Mouse (Mus musculus) midbrain, embryonic 15.5 days (tissue): Measurements from ENCODE around the gene Rorc. TPM values are rescaled to one million over a fixed set of nuclear protein-coding genes. Genes with fewer than 3 reads are reported as not detected.

Experiments used
- ATAC-seq: fragments of 200-750 bp; cut with Nextera tagmentation; replicated peaks from 2 replicates; pipeline ENCODE4 v1.8.0; 2017; ENCODE audit warnings: moderate TSS enrichment
- H3K27ac ChIP-seq: fragments of 300-500 bp; sonication (generic); 2 replicates; pipeline ENCODE4 v1.5.1; 2015; ENCODE audit warnings: mild to moderate bottlenecking, inconsistent platforms
- H3K27me3 ChIP-seq: fragments of 300-500 bp; sonication (generic); replicated peaks from 2 replicates; pipeline ENCODE4 v1.6.1; 2015; ENCODE audit warnings: inconsistent platforms
- H3K36me3 ChIP-seq: fragments of 300-500 bp; sonication (generic); replicated peaks from 2 replicates; pipeline ENCODE4 v1.6.1; 2015; ENCODE audit warnings: inconsistent platforms
- H3K4me1 ChIP-seq: fragments of 300-500 bp; sonication (generic); 2 replicates; pipeline ENCODE4 v1.6.1; 2015; ENCODE audit warnings: inconsistent platforms
- H3K4me2 ChIP-seq: fragments of 300-500 bp; sonication (generic); 2 replicates; pipeline ENCODE4 v1.6.1; 2015; ENCODE audit warnings: inconsistent platforms, mild to moderate bottlenecking, moderate library complexity
- H3K4me3 ChIP-seq: fragments of 300-500 bp; sonication (generic); 2 replicates; pipeline ENCODE4 v1.5.1; 2015; ENCODE audit warnings: mild to moderate bottlenecking, inconsistent platforms
- H3K9ac ChIP-seq: fragments of 300-500 bp; sonication (generic); 2 replicates; pipeline ENCODE4 v1.6.1; 2015; ENCODE audit warnings: mild to moderate bottlenecking, inconsistent platforms
- H3K9me3 ChIP-seq: fragments of 300-500 bp; sonication (generic); 2 replicates; pipeline ENCODE4 v1.6.1; 2016; ENCODE audit warnings: inconsistent platforms
- WGBS: fragments of 180-500 bp; shearing (Covaris S2); methylation state at CpG from one replicate; pipeline ENCODE4 v1.1.7; 2015; ENCODE audit warnings: mixed read lengths; 5-methylcytosine and 5-hydroxymethylcytosine counted together
- polyA plus RNA-seq: library from polyadenylated mRNA; unstranded; fragments of >200 nt; fragmentation: Nextera tagmentation; extraction: Ambion mirVana; gene quantifications from 2 replicates; pipeline ENCODE4 v1.2.1, GENCODE M21; 2015

Gene Rorc
- polyA plus RNA-seq, 1 experiment from 2014 or later: 0.39 TPM

- Histone ChIP-seq H3K36me3 (no peaks in the 10 kb centered on the region), H3K9ac (peak overlapping the region; percentile 52; the same call in 1 of the 2 replicates), H3K27ac (peak overlapping the region; percentile 44; the same call in 1 of the 2 replicates), H3K4me2 (peak overlapping the region; percentile 72), H3K9me3 (no peaks in the 10 kb centered on the region), H3K4me1 (peaks cover 16% of the 10 kb centered on the region), H3K27me3 (peaks cover 12% of the 10 kb centered on the region; the same call in 1 of the 2 replicates), H3K4me3 (peak overlapping the region; percentile 41)
- WGBS: 1% methylated on average over 20 of the region's 20 CpGs
- peak; percentile 82 for ATAC-seq
These were observed 26.4 kb downstream of the Rorc start for GRCm38 (mm10) chr3:94398943-94399481.

GRCm38 (mm10) chr3:94399663-94400310 lies 27.2 kb downstream of the Rorc start:
- no peak overlapping the region for H3K9ac ChIP-seq
- peaks cover 12% of the 10 kb centered on the region; the same call in 1 of the 2 replicates for H3K27me3 ChIP-seq
- peak; percentile 3; the same call in 1 of the 2 replicates for ATAC-seq

GRCm38 (mm10) chr3:94402451-94402850 lies 29.9 kb downstream of the Rorc start:
- 76% methylated on average over 8 of the region's 8 CpGs for WGBS
- peaks cover 10% of the 10 kb centered on the region; the same call in 1 of the 2 replicates for H3K27me3 ChIP-seq
- no peaks in the 10 kb centered on the region for H3K36me3 ChIP-seq
- no peak for ATAC-seq
- H3K9me3 ChIP-seq: no peaks in the 10 kb centered on the region
- H3K4me1 ChIP-seq: peaks cover 22% of the 10 kb centered on the region
- H3K4me2 ChIP-seq: no peak overlapping the region
- no peak overlapping the region for H3K27ac ChIP-seq
- no peak overlapping the region for H3K4me3 ChIP-seq
- no peak overlapping the region for H3K9ac ChIP-seq

More at GRCm38 (mm10) chr3:94399663-94400310, 27.2 kb downstream of the Rorc start:
- Histone ChIP-seq H3K4me2 (peak overlapping the region; percentile 72), H3K4me3 (peak overlapping the region; percentile 41; the same call in 1 of the 2 replicates), H3K4me1 (peaks cover 21% of the 10 kb centered on the region), H3K9me3 (no peaks in the 10 kb centered on the region), H3K27ac (no peak overlapping the region), H3K36me3 (no peaks in the 10 kb centered on the region)
- WGBS: 17% methylated on average over 5 of the region's 5 CpGs

GRCm38 (mm10) chr3:94404366-94405054 lies 31.9 kb downstream of the Rorc start:
- Histone ChIP-seq H3K9ac (no peak overlapping the region), H3K36me3 (no peaks in the 10 kb centered on the region), H3K4me1 (peaks cover 12% of the 10 kb centered on the region; the same call in 1 of the 2 replicates), H3K4me3 (no peak overlapping the region), H3K27ac (no peak overlapping the region), H3K9me3 (no peaks in the 10 kb centered on the region), H3K27me3 (peaks cover 8% of the 10 kb centered on the region; the same call in 1 of the 2 replicates), H3K4me2 (no peak overlapping the region)
- 28% methylated on average over 7 of the region's 7 CpGs for WGBS
- ATAC-seq: peak; percentile 53

GRCm38 (mm10) chr3:94405561-94405960 lies 33.0 kb downstream of the Rorc start:
- 67% methylated on average over 4 of the region's 4 CpGs for WGBS
- no peak overlapping the region for H3K9ac ChIP-seq

GRCm38 (mm10) chr3:94412530-94412929 lies 39.9 kb downstream of the Rorc start:
- peak overlapping the region; percentile 56 for H3K4me3 ChIP-seq
- H3K4me1 ChIP-seq: peaks cover 16% of the 10 kb centered on the region
- peak overlapping the region; percentile 85 for H3K27ac ChIP-seq
- ATAC-seq: peak; percentile 72; the same call in 1 of the 2 replicates
- WGBS: 3% methylated on average over 25 of the region's 25 CpGs
- H3K36me3 ChIP-seq: no peaks in the 10 kb centered on the region
- peak overlapping the region; percentile 74 for H3K9ac ChIP-seq
- H3K9me3 ChIP-seq: no peaks in the 10 kb centered on the region
- peak overlapping the region; percentile 97 for H3K4me2 ChIP-seq
- H3K27me3 ChIP-seq: no peaks in the 10 kb centered on the region

More at GRCm38 (mm10) chr3:94405561-94405960, 33.0 kb downstream of the Rorc start:
- Histone ChIP-seq H3K36me3 (no peaks in the 10 kb centered on the region), H3K4me3 (no peak overlapping the region), H3K9me3 (no peaks in the 10 kb centered on the region), H3K4me1 (peaks cover 6% of the 10 kb centered on the region; the same call in 1 of the 2 replicates), H3K27ac (no peak overlapping the region), H3K27me3 (0 out of 2 replicates have a peak, but pooled peaks cover 5% of the 10 kb centered on the region), H3K4me2 (no peak overlapping the region)
- ATAC-seq: no peak

- H3K4me3 ChIP-seq: peak within 1 kb of the TSS; percentile 56
- peak within 1 kb of the TSS; percentile 85 for H3K27ac ChIP-seq
- peak; percentile 99 for ATAC-seq
- H3K4me1 ChIP-seq: peaks cover 16% of the 10 kb centered on the region
- 5% methylated on average over 52 of the region's 52 CpGs for WGBS
- no peaks in the 10 kb centered on the region for H3K27me3 ChIP-seq
- H3K36me3 ChIP-seq: no peaks in the 10 kb centered on the region
- H3K9ac ChIP-seq: peak within 1 kb of the TSS; percentile 74
- peak within 1 kb of the TSS; percentile 97 for H3K4me2 ChIP-seq
- no peaks in the 10 kb centered on the region for H3K9me3 ChIP-seq
These were observed 40.6 kb downstream of the Rorc start, which contains the start of gene Tdrkh for GRCm38 (mm10) chr3:94413031-94413679. TSS of gene Tdrkh (plus strand) at chr3:94413273.

GRCm38 (mm10) chr3:94430980-94431379 lies 58.4 kb downstream of the Rorc start:
- Histone ChIP-seq H3K4me1 (no peaks in the 10 kb centered on the region), H3K27me3 (no peaks in the 10 kb centered on the region), H3K9me3 (no peaks in the 10 kb centered on the region), H3K36me3 (peaks cover 17% of the 10 kb centered on the region; the same call in 1 of the 2 replicates), H3K9ac (no peak overlapping the region), H3K4me3 (no peak overlapping the region), H3K27ac (no peak overlapping the region), H3K4me2 (no peak overlapping the region)
- WGBS: 83% methylated on average over 2 of the region's 2 CpGs
- no peak for ATAC-seq

GRCm38 (mm10) chr3:94434305-94434704 lies 61.7 kb downstream of the Rorc start:
- Histone ChIP-seq H3K27me3 (no peaks in the 10 kb centered on the region), H3K4me2 (no peak overlapping the region), H3K36me3 (peaks cover 4% of the 10 kb centered on the region; the same call in 1 of the 2 replicates), H3K4me1 (no peaks in the 10 kb centered on the region), H3K4me3 (no peak overlapping the region), H3K9ac (no peak overlapping the region), H3K9me3 (no peaks in the 10 kb centered on the region), H3K27ac (no peak overlapping the region)
- no peak for ATAC-seq
- WGBS: 95% methylated on average over 2 of the region's 2 CpGs

GRCm38 (mm10) chr3:94436420-94436819 lies 63.8 kb downstream of the Rorc start:
- no peak for ATAC-seq
- no peak overlapping the region for H3K4me2 ChIP-seq
- no peak overlapping the region for H3K27ac ChIP-seq
- H3K9ac ChIP-seq: no peak overlapping the region
- H3K4me3 ChIP-seq: no peak overlapping the region
- H3K36me3 ChIP-seq: no peaks in the 10 kb centered on the region
- H3K9me3 ChIP-seq: no peaks in the 10 kb centered on the region
- 84% methylated on average over 9 of the region's 9 CpGs for WGBS
- no peaks in the 10 kb centered on the region for H3K27me3 ChIP-seq
- no peaks in the 10 kb centered on the region for H3K4me1 ChIP-seq

- H3K36me3 ChIP-seq: peaks cover 4% of the 10 kb centered on the region; the same call in 1 of the 2 replicates
- WGBS: 42% methylated on average over 3 of the region's 3 CpGs
- no peak for ATAC-seq
These were observed 68.6 kb downstream of the Rorc start for GRCm38 (mm10) chr3:94441182-94441581.

More at GRCm38 (mm10) chr3:94441182-94441581, 68.6 kb downstream of the Rorc start:
- H3K9ac ChIP-seq: no peak overlapping the region
- H3K4me2 ChIP-seq: no peak overlapping the region
- no peaks in the 10 kb centered on the region for H3K27me3 ChIP-seq
- H3K9me3 ChIP-seq: no peaks in the 10 kb centered on the region
- no peak overlapping the region for H3K4me3 ChIP-seq
- peaks cover 18% of the 10 kb centered on the region for H3K4me1 ChIP-seq
- H3K27ac ChIP-seq: no peak overlapping the region
